Mouse (Mus musculus) right cerebral cortex, adult 2 months (tissue): ENCODE data around the gene Olfr961.
A peak's percentile ranks its signal among the peaks of the same experiment; 100 is the strongest.

Source experiments
- DNase-seq, 2 experiments: peaks; one replicate each; pipeline ENCODE4 v3.0.0; 2021 to 2022; ENCODE audit warnings: low spot score in 2 of 2

Olfr961 gene

DNA sequence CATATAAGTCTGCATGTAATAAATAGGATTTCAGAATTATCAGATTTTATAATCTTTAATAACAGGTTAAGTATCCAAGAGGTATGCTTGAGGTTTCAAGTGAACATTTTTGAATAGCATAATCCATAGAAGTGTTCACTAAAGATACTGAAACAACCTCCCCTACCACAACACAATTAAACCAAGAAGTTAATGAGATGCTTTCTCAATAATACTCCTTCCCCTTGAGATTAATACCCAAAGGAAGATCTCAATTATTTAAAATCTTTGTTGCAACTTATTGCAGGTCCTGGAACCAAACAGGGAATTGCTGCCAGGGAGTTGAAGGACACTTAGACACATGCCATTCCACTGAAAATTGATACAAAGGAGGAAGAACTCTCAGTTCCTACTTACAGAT, at the start of gene Olfr961:
TSS of gene Olfr961 (plus strand) at position 301 of the 400 bp plus-strand sequence.
- no peak for DNase-seq

DNA sequence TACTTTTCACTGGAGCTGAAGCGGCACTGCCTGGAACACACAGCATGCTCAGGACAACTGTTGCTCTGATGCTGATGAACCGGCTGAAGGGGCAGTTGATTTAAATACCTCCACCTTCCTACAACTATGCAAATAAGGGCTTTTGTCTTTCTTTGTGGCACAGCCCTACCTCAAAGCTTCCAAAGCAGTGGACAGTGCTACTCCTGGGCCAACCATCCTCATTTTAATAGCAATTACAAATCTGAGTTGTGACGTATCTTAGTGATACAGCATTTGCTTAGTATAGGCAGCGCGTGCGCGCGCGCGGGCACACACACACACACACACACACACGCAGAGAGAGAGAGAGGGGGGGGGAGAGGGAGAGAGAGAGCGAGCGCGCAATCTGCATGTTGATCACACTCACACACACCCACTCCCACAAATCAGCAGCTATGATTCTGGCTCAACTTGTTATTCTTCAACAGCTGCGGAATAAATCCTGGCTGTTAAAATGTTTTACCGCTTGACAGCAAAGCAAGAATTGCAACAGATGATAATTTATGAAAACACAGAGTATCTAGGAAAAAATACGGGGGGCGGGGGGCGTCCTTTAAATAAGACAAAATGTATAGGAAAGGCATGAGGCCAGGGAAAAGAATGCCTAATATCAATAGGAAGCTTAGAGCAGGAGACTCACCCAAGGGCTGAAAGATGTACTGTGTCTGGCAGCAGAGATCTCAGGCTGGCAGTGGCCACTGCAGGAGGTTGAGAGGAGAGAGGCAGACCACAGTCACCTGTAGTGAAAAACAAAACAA, 42.2 kb upstream of the Olfr961 start:
- peak; percentile 32 to 49 for DNase-seq

GRCm38 (mm10) chr9:39603333-39603845, 41.5 kb upstream of the Olfr961 start:
- DNase-seq, result peak in 1 of 2 experiments; percentile 2

DNA sequence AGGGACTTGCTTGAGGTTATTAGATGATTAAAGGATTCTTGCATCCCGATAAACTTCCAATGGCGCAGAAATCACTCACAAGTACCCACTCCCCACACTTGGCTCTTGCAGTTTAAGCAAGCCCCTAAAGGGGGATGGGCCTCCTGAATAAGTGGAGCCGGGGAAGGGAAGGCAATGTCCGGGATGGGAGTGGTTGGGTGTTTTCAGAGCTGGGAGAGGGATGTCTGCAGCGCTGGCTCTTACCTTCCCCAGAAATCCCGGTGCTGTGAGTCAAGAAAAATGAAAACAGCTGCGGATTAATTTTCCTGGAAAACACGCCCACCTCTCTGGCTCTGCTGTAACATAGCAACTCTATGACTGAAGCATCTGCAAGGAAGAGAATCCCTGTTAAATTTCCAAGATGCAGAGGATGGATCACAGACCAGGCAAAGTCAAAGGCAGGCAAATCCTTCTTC, 40.9 kb upstream of the Olfr961 start, which contains the start of gene AW551984:
TSS of gene AW551984 (minus strand) at position 405 of the 455 bp plus-strand sequence.
- DNase-seq, result peak; percentile 13 to 15

DNA sequence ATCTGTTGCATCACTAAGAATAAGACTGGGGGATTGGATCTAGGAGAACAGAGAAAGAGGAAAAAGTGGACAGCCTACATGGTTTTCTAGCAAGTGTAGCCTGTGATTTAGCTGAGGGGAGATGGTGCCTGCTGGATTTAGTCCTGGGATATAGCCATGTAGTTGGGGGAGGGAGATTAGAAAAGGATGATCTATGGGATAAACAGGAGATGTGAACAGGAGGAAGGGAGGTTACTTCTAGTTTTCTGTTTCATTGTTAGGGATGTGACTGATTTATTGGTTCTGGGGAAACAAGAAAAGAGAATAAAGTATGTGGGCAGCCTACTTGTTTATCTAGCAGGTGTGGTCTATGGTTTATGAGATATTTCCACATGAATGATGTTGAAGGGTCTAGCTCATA, 36.4 kb upstream of the Olfr961 start:
- no peak for DNase-seq

DNA sequence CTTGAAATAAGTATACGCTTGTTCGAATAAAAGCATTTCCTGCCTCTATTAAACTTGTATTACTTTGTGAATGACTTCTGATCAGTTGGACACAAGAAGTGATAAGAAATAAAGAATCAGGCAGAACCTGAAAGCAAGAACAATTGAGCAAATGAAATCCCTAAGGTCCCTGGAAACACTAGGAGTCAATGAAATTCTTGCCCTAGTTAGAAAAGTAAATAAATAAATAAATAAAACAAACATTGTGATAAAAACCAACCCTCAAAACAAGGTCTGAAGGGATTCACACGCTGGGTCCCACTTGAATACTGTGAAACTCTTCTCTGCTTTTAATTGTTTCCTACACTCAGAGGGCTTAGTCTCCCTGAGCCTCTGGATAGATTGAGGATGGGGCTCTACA, 34.5 kb upstream of the Olfr961 start, which contains the start of gene Olfr148:
TSS of gene Olfr148 (plus strand) at position 301 of the 400 bp plus-strand sequence.
- no peak for DNase-seq

GRCm38 (mm10) chr9:39611953-39612352, 32.9 kb upstream of the Olfr961 start:
- DNase-seq, result peak; percentile 44 to 50

GRCm38 (mm10) chr9:39621073-39621472, 23.8 kb upstream of the Olfr961 start, which contains the start of gene Olfr960:
TSS of gene Olfr960 (plus strand) at chr9:39621373.
- DNase-seq, result no peak

DNA sequence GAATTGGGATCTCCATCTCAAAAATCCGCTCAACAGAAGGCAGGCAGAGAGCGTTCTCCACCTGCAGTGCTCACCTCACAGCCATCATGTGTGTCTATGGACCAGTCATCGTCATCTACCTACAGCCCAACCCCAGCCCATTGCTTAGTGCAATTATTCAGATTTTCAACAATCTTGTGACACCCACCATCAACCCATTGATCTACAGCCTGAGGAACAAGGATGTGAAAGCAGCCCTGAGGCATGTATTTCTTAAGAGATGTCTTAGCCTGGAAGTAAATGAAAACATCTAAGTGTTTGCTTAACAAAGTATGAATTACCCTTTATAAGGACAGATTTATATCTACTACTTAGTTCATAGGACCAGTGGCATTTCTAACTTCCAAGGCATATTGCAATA, 21.1 kb upstream of the Olfr961 start:
- no peak for DNase-seq

DNA sequence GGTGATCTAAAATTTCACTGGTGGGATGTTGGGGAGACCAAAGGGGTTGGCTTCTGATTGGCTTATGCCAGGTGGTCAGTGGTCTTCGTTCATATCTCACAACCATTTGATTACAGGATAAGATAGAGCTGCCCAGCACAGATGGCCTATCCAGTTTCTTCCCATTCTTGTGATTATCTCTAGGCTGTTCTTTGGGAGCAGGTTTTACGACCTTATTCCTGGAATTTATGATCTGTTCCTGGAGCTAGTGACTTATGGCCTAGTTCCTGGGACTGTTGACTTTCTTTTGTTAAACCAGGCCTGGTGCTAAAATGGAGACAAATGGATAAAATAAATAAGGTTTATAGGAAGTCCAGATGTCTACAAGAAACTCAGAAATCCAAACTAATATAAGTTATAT, 20.2 kb upstream of the Olfr961 start:
- DNase-seq, result no peak

- no peak for DNase-seq
These were observed 15.8 kb upstream of the Olfr961 start for GRCm38 (mm10) chr9:39629069-39629468.

- peak; percentile 33 to 35 for DNase-seq
These were observed 10.8 kb upstream of the Olfr961 start for GRCm38 (mm10) chr9:39633913-39634594.

GRCm38 (mm10) chr9:39647382-39647781, 2.5 kb downstream of the Olfr961 start:
- no peak for DNase-seq

DNA sequence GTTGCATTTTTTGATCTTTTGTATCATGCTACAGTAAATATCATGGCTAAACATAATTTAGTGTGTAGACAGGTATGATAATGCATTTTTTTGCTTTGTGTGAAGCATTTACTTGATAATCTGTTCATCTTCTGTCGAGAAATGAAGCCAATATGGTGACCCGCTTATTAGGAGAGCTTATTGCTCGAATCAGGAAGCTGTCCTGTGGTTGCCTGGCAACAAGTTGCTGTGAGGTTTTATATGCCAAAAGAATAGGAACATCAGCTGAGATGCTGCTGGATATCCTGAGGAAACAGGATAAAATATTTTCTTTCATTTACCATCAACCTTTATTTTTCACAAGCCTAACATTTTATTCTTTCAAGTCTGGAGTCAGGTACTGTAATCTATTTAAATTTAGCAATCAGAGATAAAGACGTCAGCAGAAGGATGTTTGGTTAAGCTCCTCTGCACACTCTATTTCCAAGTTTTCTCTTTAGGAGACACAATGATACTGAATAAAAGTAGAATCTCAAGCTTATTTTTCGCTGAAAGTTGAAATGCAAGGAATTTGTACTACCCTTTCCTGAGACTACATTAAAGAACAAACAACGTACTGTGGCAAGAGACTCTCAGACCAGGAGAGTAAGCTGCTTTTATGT, 10.0 kb downstream of the Olfr961 start:
- no peak for DNase-seq

DNA sequence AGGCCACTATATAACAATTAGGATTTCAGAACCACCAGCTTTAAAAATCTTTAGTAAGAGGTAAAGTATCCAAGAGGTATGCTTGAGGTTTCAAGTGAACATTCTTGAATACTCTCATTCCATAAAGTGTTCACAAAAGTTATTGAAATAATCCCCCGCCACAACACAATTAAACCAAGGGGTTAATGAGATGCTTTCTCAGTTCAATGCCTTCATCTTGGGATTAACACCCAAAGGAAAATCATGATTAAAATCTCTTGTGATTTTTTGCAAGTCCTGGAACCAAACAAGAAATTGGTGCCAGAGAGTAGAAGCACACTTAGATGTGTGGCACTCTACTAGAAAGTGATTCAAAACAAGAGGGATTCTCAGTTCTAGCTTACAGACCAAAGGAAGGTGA, 22.0 kb downstream of the Olfr961 start, which contains the start of gene Olfr963:
TSS of gene Olfr963 (plus strand) at position 301 of the 400 bp plus-strand sequence.
- DNase-seq, result no peak

- DNase-seq, result no peak
These were observed 24.8 kb downstream of the Olfr961 start for GRCm38 (mm10) chr9:39669723-39670122.

DNA sequence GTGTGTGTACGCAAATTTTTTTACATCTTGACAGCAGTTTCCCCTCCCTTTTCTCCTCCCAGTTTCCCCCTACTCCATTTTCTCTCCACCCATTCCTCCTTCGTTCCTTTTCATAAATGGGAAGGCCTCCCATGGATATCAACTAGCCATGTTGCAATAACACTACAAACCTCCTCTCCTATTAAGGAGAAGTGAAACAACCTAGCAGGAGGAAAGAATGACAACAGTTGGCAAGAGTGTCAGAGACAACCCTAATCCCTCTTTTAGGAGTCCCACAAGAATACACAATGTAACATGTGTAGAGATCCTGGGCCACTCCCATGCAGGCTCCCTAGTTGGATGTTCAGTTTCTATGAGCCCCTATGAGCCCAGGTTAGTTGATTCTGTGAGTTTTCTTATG, 29.9 kb downstream of the Olfr961 start:
- DNase-seq, result no peak

DNA sequence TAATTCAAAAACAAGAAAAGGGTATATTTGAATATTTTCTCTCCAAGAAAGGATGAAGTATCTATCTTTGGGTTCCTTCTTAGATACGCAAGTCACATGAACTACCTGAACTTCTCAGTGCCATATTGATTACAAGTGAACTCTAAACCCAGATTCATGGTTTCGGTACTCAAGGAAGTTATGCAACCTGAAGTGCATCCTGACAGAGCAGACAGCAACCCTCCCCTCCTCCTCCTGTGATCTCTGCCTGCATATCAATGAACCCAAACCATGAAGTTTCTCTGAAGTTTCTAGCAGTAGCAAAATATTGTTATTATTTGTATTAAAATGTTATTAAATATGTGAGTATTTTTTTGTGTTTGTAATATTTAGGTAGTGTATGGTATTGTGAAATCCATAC, 33.7 kb downstream of the Olfr961 start:
- no peak for DNase-seq

- DNase-seq, result no peak
These were observed 34.4 kb downstream of the Olfr961 start for GRCm38 (mm10) chr9:39679280-39679679.
